Mouse (Mus musculus) retina, embryonic 14.5 days (tissue): ENCODE data around the gene Msrb3.

Source experiments
- DNase-seq: peaks from one replicate; pipeline ENCODE4 v3.0.0-alpha.2; 2015; ENCODE audit warnings: low spot score

The Msrb3 gene

GRCm38 (mm10) chr10:120898357-120898756, 544 bp downstream of the Msrb3 start:
- peak; percentile 47 for DNase-seq

- no peak for DNase-seq
Measured at GRCm38 (mm10) chr10:120895899-120896289, 3.0 kb downstream of the Msrb3 start.

GRCm38 (mm10) chr10:120894978-120895898, 3.7 kb downstream of the Msrb3 start:
- DNase-seq, result no peak

GRCm38 (mm10) chr10:120893938-120894337, 5.0 kb downstream of the Msrb3 start:
- DNase-seq, result no peak

- no peak for DNase-seq
Measured at GRCm38 (mm10) chr10:120891131-120891530, 7.8 kb downstream of the Msrb3 start.

GRCm38 (mm10) chr10:120890592-120890991, 8.3 kb downstream of the Msrb3 start:
- DNase-seq, result no peak

- DNase-seq, result no peak
Measured at GRCm38 (mm10) chr10:120888531-120888930, 10.4 kb downstream of the Msrb3 start.

GRCm38 (mm10) chr10:120884220-120884619, 14.7 kb downstream of the Msrb3 start:
- no peak for DNase-seq

GRCm38 (mm10) chr10:120883732-120884131, 15.2 kb downstream of the Msrb3 start:
- DNase-seq, result no peak

GRCm38 (mm10) chr10:120883069-120883415, 15.9 kb downstream of the Msrb3 start:
- DNase-seq, result no peak

- DNase-seq, result peak; percentile 64
Measured at GRCm38 (mm10) chr10:120882347-120883068, 16.4 kb downstream of the Msrb3 start.

- no peak for DNase-seq
Measured at GRCm38 (mm10) chr10:120876549-120877270, 22.2 kb downstream of the Msrb3 start.

- DNase-seq, result peak; percentile 92
Measured at GRCm38 (mm10) chr10:120875672-120876463, 23.0 kb downstream of the Msrb3 start.

- DNase-seq, result no peak
Measured at GRCm38 (mm10) chr10:120874261-120874660, 24.6 kb downstream of the Msrb3 start.

GRCm38 (mm10) chr10:120873646-120874201, 25.2 kb downstream of the Msrb3 start:
- DNase-seq, result no peak

- peak; percentile 69 for DNase-seq
Measured at GRCm38 (mm10) chr10:120872483-120872862, 26.4 kb downstream of the Msrb3 start.

- no peak for DNase-seq
Measured at GRCm38 (mm10) chr10:120871630-120872482, 27.0 kb downstream of the Msrb3 start.

GRCm38 (mm10) chr10:120871096-120871495, 27.8 kb downstream of the Msrb3 start:
- DNase-seq, result no peak

- no peak for DNase-seq
Measured at GRCm38 (mm10) chr10:120869241-120869775, 29.6 kb downstream of the Msrb3 start.

GRCm38 (mm10) chr10:120864446-120864845, 34.5 kb downstream of the Msrb3 start:
- peak; percentile 82 for DNase-seq
